Mouse (Mus musculus) monocyte, adult 5-6 weeks (primary cell): ENCODE measurements around the gene Filip1l. TPM values are rescaled to one million over a fixed set of nuclear protein-coding genes. Genes with fewer than 3 reads are reported as not detected.
A peak's percentile ranks its signal among the peaks of the same experiment; 100 is the strongest.
"Not testable (repeated sequence)": the region's sequence is repeated elsewhere in the genome, so short reads cannot be mapped to it uniquely, and the experiment has no call there.

ENCODE experiments used
- ATAC-seq: fragments of 153-309, 156-312 bp; replicated peaks from 2 replicates; pipeline ENCODE4 v1.8.0; 2017; ENCODE audit warnings: mild to moderate bottlenecking; ENCODE audit not compliant: low TSS enrichment, insufficient number of reproducible peaks, severe bottlenecking, poor library complexity, low FRiP score
- total RNA-seq: library from RNA; stranded (forward); fragments of 200-1000, 200-491, 200-594 nt; gene quantifications from 3 replicates; pipeline ENCODE4 v1.2.3, GENCODE M21; 2017

Filip1l gene
- total RNA-seq, 1 experiment from 2014 or later, result 207 TPM

DNA sequence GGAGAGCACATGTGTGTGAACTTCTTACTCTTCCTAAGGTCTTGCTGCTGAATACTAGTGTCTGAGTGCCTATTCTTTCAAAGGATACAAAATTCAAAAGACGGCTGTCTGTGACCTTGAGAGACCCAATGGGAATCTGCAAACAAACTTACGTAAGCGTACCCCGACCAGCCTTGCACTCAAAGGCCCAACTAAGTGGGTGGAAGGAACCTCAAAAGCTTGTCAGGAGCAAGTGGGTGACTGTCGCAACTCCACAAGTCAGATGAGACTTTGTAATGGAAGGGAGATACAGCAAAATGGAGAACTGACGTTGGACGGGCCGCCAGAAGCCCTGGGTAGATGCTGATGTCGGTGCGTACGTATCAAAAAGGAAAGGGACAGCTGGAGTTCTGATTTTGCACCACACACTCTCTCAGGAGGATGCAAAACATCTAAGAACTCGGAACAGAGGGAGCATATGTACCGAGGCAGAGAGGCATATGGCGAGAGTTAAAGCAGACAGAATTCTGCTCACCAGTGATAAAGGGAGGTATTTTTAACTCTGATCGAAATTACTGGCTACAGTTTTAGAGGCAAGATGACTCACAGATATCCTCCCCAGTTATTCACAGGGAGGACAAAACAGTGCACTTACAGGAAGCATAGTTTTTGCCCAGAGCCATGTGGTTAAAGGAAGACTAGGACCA lies 36.8 kb downstream of the Filip1l start:
- ATAC-seq, result no peak

DNA sequence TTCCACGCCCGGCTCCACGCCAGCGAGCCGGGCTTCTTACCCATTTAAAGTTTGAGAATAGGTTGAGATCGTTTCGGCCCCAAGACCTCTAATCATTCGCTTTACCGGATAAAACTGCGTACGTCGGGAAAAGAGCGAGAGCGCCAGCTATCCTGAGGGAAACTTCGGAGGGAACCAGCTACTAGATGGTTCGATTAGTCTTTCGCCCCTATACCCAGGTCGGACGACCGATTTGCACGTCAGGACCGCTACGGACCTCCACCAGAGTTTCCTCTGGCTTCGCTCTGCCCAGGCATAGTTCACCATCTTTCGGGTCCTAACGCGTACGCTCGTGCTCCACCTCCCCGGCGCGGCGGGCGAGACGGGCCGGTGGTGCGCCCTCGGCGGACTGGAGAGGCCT lies 38.3 kb downstream of the Filip1l start:
- not testable (repeated sequence) for ATAC-seq

DNA sequence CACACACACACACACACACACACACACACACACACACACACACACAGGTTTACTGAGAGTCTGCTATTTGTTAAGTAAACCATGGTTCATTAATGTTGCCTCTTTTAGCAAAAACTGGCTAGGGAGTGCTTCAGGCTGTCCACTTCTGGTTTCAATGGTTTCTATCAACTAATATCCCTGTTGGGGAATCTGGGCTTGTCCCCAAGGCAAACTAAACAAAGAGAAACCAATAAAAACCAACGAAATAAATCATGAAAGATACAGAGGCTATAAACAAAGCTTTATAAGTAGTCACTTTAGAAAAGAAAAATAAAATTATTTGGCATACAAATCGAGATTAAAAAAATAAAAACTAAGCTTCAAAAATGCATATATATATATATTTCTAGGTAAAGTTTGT lies 39.6 kb downstream of the Filip1l start:
- ATAC-seq, result no peak

GRCm38 (mm10) chr16:57393161-57393560 lies 40.3 kb downstream of the Filip1l start:
- no peak for ATAC-seq

DNA sequence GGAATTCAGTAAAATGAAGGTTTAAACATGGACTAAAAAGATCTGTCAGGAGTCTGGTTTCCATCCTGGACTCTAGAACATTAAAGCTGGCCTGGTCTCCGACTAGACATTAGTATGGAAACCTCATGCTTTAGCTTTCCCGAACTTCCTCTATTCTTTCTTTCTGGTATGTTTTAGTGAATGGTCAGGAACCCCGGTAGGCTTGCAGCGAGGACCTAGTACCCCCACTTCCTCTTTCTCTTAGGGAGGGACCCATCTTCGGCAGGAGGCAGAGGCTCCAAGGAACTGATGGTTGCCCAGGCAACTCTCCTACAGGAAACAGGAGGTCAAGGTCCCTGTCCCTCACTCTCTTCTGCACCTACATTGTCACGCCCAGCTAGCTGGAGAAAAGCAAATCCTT lies 43.4 kb downstream of the Filip1l start:
- no peak for ATAC-seq

DNA sequence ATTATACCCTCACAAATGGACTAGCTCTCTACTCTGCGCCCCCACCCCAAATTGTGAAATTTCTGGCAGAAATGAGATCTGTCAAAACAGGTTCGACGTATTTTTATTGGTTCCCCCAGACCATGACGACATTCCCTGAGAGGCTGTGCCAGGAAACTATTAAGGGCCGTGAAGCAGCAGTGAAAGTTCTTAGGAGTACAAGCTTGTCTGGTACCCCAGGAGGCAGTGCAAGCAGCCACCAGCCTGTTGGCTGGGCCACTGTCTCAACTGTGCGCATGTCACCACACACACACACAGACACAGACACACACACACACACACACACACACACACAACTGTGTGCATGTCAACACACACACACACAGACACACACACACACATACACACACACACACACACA lies 45.0 kb downstream of the Filip1l start:
- no peak for ATAC-seq

DNA sequence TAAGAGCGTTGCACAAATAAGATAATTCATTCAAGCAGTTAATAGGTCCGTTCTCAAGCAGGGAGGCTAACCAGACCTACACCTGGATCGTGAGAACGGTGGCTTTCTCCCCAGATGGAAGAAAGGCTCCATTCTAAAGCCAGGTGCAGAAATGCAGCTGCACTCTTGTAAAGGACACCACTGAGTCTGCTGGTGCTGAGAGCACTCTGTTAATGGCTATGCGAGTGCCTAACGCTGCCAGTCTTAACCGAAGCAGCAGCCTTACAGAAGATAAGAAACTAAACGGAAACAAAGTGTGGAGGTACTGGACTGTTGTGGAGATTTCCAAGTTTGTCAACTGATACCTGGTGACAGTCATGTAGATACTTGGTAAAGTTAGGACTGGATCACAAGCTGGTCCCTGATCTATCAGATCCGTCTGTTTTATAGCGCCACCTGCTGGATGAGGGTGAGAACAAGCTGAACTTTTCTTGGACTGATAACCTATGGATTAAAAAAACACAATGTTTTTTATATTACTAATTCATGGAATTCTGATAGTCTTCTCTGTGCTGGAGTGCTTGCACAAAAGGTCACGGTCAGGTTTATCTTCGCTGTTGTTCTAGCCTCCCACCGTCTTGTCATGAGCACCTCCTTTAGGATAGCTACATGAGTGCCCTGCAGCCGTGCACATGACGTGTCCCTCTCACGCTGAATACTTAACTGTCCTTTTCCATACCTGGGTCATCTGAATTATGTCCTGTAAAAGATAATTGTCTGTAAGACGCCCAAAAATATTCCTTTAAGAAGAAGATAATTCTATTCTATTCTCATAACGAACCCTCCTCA lies 45.7 kb downstream of the Filip1l start:
- ATAC-seq, result no peak

GRCm38 (mm10) chr16:57399566-57399965 lies 46.7 kb downstream of the Filip1l start:
- no peak for ATAC-seq

DNA sequence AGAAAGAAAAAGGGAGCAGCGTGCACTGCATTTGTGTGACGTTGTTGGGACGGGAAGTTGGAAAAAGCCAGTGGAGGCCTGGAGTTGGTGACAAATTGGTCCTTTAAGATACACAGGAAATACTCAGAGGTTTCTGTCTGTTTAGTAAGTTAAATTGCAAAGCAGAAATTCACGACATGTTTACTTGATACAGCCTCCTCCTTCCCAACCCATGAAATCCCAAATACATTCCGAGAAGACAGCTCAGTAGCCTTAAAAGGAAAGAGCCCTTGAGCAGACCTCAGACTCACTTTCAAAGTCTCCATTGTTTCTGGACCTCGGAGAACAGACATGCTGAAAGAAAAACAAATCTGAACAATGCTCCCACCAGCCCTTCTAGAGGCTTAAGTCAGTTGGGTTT lies 48.8 kb downstream of the Filip1l start:
- ATAC-seq, result no peak

GRCm38 (mm10) chr16:57402910-57403309 lies 50.0 kb downstream of the Filip1l start:
- no peak for ATAC-seq

GRCm38 (mm10) chr16:57403825-57404224 lies 50.9 kb downstream of the Filip1l start:
- ATAC-seq, result no peak

- ATAC-seq, result no peak
Measured at GRCm38 (mm10) chr16:57412766-57413165, 59.9 kb downstream of the Filip1l start.

- ATAC-seq, result no peak
Measured at GRCm38 (mm10) chr16:57416049-57416448, 63.2 kb downstream of the Filip1l start.

- no peak for ATAC-seq
Measured at GRCm38 (mm10) chr16:57417017-57417416, 64.1 kb downstream of the Filip1l start.

DNA sequence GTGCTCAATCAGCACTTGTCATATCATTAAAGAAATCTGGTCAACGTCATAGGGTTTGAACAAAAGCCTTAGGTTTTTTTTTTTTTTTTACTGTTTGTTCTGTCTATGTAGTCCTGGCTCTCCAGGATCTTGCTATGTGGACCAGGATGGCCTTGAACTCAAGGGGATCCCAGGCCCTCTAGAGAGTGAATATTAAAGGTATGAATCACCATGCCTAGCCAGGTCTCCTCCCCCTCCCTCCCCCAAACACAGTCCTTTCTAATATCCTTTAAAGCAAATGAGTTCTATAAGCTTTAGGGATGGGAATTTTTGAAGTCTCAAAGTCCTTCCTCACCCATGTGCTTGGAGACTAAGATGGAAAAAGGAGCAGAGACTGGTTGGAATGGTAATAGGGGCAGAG lies 65.1 kb downstream of the Filip1l start:
- ATAC-seq, result no peak

GRCm38 (mm10) chr16:57419332-57419731 lies 66.4 kb downstream of the Filip1l start:
- ATAC-seq, result no peak

DNA sequence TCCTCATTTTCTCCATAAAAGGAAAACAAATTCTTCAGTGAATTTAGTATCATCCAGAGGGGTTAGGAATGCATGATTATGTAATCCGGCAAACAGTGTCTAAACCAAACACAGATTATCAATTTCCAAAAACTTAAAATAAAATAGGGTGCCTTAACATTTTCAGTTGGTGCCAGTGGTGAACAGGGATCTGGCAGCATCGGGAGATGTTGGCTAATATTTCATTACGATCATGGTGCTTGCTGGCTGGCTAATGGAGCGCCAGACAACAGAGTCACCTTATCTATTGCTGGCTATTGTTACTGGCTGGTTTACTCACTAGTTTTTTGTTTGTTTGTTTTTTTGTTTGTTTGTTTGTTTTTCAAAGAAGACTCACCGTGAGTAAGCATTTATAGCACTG lies 67.0 kb downstream of the Filip1l start:
- no peak for ATAC-seq

DNA sequence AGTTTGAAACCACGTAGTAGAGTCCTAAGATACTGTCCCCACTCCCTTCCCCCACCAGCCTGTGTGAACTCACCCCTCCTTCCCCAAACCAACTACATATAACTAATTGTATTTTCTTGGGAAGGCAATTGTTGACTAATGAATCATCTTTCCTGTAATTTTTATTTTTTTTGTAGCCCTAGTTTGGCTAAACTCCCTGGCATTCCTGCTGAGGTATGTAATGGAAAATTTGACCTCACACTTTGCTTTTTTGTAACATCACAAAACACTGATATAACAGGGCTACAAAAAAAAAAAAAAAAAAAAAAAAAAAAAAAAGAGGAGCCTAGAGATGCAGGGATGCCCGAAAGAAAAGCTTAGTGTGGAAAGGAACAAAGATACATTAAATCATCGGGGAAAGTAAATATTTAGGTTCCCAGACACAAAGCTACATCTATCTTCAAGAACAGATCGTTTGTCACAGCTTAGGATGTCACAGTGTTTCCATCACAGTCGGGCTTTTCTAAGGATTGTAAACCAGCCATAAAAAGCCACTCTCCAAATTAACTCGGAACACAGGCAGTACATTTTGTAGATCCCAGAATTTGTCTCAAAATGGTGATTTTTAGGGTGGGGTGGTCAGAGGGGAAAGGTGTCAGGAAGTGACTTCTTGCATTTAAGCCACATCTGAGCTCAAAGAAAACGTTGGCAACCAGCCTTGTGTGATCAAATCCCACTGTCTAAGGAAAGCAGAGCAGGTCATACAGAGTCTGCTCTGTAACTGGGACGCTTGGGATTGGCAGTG lies 68.1 kb downstream of the Filip1l start:
- no peak for ATAC-seq

DNA sequence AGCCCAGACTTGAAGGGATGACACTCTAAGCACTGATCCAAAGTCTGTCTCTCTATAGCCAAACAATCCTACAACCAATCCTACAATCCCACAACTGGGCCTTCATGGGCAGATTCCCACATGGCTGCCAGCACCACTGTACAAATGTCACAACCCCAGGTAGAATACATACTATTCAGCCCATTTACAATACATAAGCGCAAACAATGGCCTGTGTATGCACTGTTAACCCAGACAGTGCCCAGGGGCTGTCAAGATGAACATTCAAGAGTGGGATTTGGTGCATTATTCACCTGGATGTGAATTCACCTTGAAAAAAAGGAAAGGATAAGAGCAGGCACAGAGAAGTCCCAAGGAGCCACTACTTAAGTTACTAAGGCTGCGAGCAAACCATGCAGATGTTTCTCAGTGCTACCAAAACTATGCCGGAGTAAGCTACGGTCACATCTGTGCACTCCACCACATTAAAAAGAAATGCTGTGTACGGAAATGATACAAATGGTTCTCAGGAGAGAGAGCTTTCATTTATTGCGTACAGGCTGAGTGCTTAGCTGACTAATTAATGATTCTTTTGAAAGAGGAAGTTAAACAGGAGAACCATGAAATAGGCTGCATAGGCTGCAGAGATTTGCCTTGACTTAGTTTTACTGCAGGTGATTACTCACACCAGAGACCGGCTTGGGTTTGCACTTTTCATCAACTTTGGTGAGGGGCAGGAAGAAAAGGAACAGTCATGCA lies 69.0 kb downstream of the Filip1l start:
- peak; percentile 33; the same call in 1 of the 2 replicates for ATAC-seq
